Mouse (Mus musculus) left cerebral cortex, postnatal 25 days (tissue): Measurements from ENCODE around the gene Xntrpc. TPM values are rescaled to one million over a fixed set of nuclear protein-coding genes. Genes with fewer than 3 reads are reported as not detected.

ENCODE experiments used
- DNase-seq, 2 experiments: peaks; one replicate each; pipeline ENCODE4 v3.0.0; 2022; ENCODE audit warnings: low spot score in 2 of 2, mixed read lengths in 1 of 2
- intact Hi-C: fragments of 180-260 bp; cut with DNase I; formaldehyde crosslinking; loops from one replicate; pipeline ENCODE4 v1.15.1; 2025
- total RNA-seq, 2 experiments: library from RNA; stranded (reverse); gene quantifications; 2 replicates each; pipeline ENCODE4 v1.2.3; 2021

Gene Xntrpc
- total RNA-seq, 2 experiments from 2014 or later, result 1.4 to 3.3 TPM

- DNase-seq, result peak; percentile 32 to 50
- intact Hi-C loops, result loop anchor here (5.0 kb wide), 2 partner anchors 161 to 426 kb away; no protein-coding TSS in a partner anchor
These were observed 13.0 kb downstream of the Xntrpc start for GRCm38 (mm10) chr7:102078517-102078916.

- intact Hi-C loops, result no loop called here
These were observed 14.8 kb downstream of the Xntrpc start for GRCm38 (mm10) chr7:102080311-102080710.

GRCm38 (mm10) chr7:102081784-102082183 lies 16.3 kb downstream of the Xntrpc start:
- intact Hi-C loops, result no loop called here
- DNase-seq, result no peak

More at GRCm38 (mm10) chr7:102080311-102080710, 14.8 kb downstream of the Xntrpc start:
- no peak for DNase-seq

- intact Hi-C loops, result no loop called here
- no peak for DNase-seq
These were observed 17.3 kb downstream of the Xntrpc start, which contains the start of gene Trpc2 for GRCm38 (mm10) chr7:102082816-102083215. TSS of gene Trpc2 (plus strand) at chr7:102083116.

- DNase-seq, result no peak
- intact Hi-C loops, result no loop called here
These were observed 18.7 kb downstream of the Xntrpc start for GRCm38 (mm10) chr7:102084041-102084696.

- DNase-seq, result peak in 1 of 2 experiments; percentile 43
- intact Hi-C loops, result no loop called here
These were observed 21.8 kb downstream of the Xntrpc start for GRCm38 (mm10) chr7:102087336-102087735.

GRCm38 (mm10) chr7:102099760-102100661 lies 34.5 kb downstream of the Xntrpc start:
- no peak for DNase-seq

GRCm38 (mm10) chr7:102100868-102101267 lies 35.4 kb downstream of the Xntrpc start:
- DNase-seq, result no peak
- intact Hi-C loops, result no loop called here

More at GRCm38 (mm10) chr7:102099760-102100661, 34.5 kb downstream of the Xntrpc start:
- intact Hi-C loops, result no loop called here

- DNase-seq, result no peak
- intact Hi-C loops, result no loop called here
These were observed 36.0 kb downstream of the Xntrpc start, which contains the start of gene Art1 for GRCm38 (mm10) chr7:102101487-102101886. TSS of gene Art1 (plus strand) at chr7:102101743.

GRCm38 (mm10) chr7:102102241-102102640 lies 36.7 kb downstream of the Xntrpc start:
- DNase-seq, result no peak
- intact Hi-C loops, result no loop called here

GRCm38 (mm10) chr7:102102696-102103095 lies 37.2 kb downstream of the Xntrpc start:
- intact Hi-C loops, result no loop called here
- DNase-seq, result no peak

GRCm38 (mm10) chr7:102103555-102103954 lies 38.0 kb downstream of the Xntrpc start:
- DNase-seq, result no peak
- intact Hi-C loops, result no loop called here

GRCm38 (mm10) chr7:102104126-102104525 lies 38.6 kb downstream of the Xntrpc start:
- intact Hi-C loops, result no loop called here
- DNase-seq, result no peak

GRCm38 (mm10) chr7:102106700-102107141 lies 41.2 kb downstream of the Xntrpc start:
- intact Hi-C loops, result no loop called here
- no peak for DNase-seq

GRCm38 (mm10) chr7:102108206-102108605 lies 42.7 kb downstream of the Xntrpc start:
- intact Hi-C loops, result no loop called here
- DNase-seq, result no peak

- DNase-seq, result no peak
- intact Hi-C loops, result no loop called here
These were observed 43.7 kb downstream of the Xntrpc start, which contains the start of gene Art5 for GRCm38 (mm10) chr7:102109171-102109570. TSS of gene Art5 (minus strand) at chr7:102109489.

GRCm38 (mm10) chr7:102109746-102110145 lies 44.2 kb downstream of the Xntrpc start:
- no peak for DNase-seq
- intact Hi-C loops, result no loop called here

GRCm38 (mm10) chr7:102113151-102113729 lies 47.7 kb downstream of the Xntrpc start:
- DNase-seq, result no peak
- intact Hi-C loops, result no loop called here

- no peak for DNase-seq
These were observed 51.2 kb downstream of the Xntrpc start, which contains the start of gene Chrna10 for GRCm38 (mm10) chr7:102116579-102117331. TSS of gene Chrna10 (minus strand) at chr7:102116828.

More at GRCm38 (mm10) chr7:102116579-102117331, 51.2 kb downstream of the Xntrpc start, which contains the start of gene Chrna10:
- intact Hi-C loops, result no loop called here
